Mouse (Mus musculus) hindbrain, postnatal 0 days (tissue): ENCODE measurements around the gene Sec23ip. TPM values are rescaled to one million over a fixed set of nuclear protein-coding genes. Genes with fewer than 3 reads are reported as not detected.
A peak's percentile ranks its signal among the peaks of the same experiment; 100 is the strongest.

ENCODE experiments used
- ATAC-seq: fragments of 200-750 bp; cut with Nextera tagmentation; 2 replicates; pipeline ENCODE4 v1.8.0; 2017; ENCODE audit warnings: mild to moderate bottlenecking, moderate TSS enrichment, moderate library complexity
- DNase-seq: peaks from one replicate; pipeline ENCODE4 v3.0.0-alpha.2; 2015; ENCODE audit warnings: low spot score
- H3K27ac ChIP-seq: fragments of 300-500 bp; sonication (generic); 2 replicates; pipeline ENCODE4 v1.5.1; 2014; ENCODE audit warnings: mild to moderate bottlenecking
- H3K27me3 ChIP-seq: fragments of 300-500 bp; sonication (generic); 2 replicates; pipeline ENCODE4 v1.6.1; 2014; ENCODE audit warnings: low read length, mixed read lengths; ENCODE audit not compliant: insufficient read depth
- H3K36me3 ChIP-seq: fragments of 300-500 bp; sonication (generic); 2 replicates; pipeline ENCODE4 v1.6.1; 2014; ENCODE audit warnings: low read length, mixed read lengths; ENCODE audit not compliant: insufficient read depth
- H3K4me1 ChIP-seq: fragments of 300-500 bp; sonication (generic); 2 replicates; pipeline ENCODE4 v1.6.1; 2014; ENCODE audit warnings: antibody characterized with exemption, low read length, mixed read lengths; ENCODE audit not compliant: insufficient read depth
- H3K4me2 ChIP-seq: fragments of 300-500 bp; sonication (generic); 2 replicates; pipeline ENCODE4 v1.6.1; 2014; ENCODE audit warnings: low read depth, mild to moderate bottlenecking, low read length, moderate library complexity, mixed read lengths
- H3K4me3 ChIP-seq: fragments of 300-500 bp; sonication (generic); 2 replicates; pipeline ENCODE4 v1.5.1; 2014; ENCODE audit warnings: low read length
- H3K9ac ChIP-seq: fragments of 300-500 bp; sonication (generic); replicated peaks from 2 replicates; pipeline ENCODE4 v1.6.1; 2014; ENCODE audit warnings: mild to moderate bottlenecking, low read length, moderate library complexity, mixed read lengths
- H3K9me3 ChIP-seq: fragments of 300-500 bp; sonication (generic); 2 replicates; pipeline ENCODE4 v1.6.1; 2016; ENCODE audit warnings: low read length, mixed read lengths
- CTCF ChIP-seq: IDR thresholded peaks from 2 replicates; pipeline ENCODE4 v1.5.1; 2016; ENCODE audit warnings: antibody characterized with exemption, control low read depth, low read depth
- WGBS: fragments of 180-500 bp; shearing (Covaris S2); extraction: QIAGEN DNeasy Blood & Tissue Kit; methylation state at CpG from one replicate; pipeline ENCODE4 v1.1.7; 2014; 5-methylcytosine and 5-hydroxymethylcytosine counted together
- microRNA-seq, 2 experiments: library from miRNA; unstranded; fragments of <30 nt; microRNA quantifications; one replicate each; pipeline ENCODE4; 2016
- polyA plus RNA-seq: library from polyadenylated mRNA; unstranded; fragments of >200 nt; fragmentation: Nextera tagmentation; extraction: Ambion mirVana; gene quantifications from 2 replicates; pipeline ENCODE4 v1.2.1, GENCODE M21; 2015
- total RNA-seq: library from RNA; depleted of rRNA; stranded (reverse); fragments of >200 nt; gene quantifications from 2 replicates; pipeline ENCODE4 v1.2.3, GENCODE M21; 2014; rRNA removed

Gene Sec23ip
- total and polyA plus RNA-seq, 2 experiments from 2014 or later, result 18.7 to 24.6 TPM

DNA sequence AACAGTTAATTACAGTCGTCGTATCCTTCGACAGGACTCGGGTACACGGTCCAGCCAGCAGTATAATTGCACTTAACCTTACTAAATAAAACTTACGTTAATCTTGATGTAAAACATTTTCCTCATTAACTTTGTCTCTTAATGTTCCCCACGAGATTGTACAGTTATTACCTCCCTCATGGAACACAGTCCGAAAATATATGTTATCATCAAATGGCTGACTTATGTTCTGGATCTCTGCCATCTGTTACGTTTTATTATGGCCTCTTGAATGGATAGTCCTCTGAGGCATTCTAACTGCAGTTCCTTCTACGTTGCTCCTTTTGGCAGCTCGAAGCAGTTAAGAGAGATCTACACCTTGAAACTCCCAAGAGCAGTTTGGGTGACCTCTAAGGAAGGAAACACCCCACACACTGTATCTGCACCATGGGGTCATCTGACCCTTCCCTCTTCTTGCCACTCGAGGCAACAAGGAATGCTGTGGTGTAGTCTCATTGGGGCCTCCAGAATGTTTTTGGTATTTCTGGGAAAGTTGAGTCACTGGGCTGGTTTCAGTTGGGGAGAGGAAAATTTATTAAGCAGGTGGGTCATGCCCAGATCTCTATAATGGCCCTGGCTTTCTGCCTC, 87.8 kb downstream of the Sec23ip start:
- Histone ChIP-seq H3K27me3 (no peaks in the 10 kb centered on the region), H3K9me3 (no peaks in the 10 kb centered on the region), H3K4me3 (no peak overlapping the region), H3K36me3 (no peaks in the 10 kb centered on the region), H3K9ac (no peak overlapping the region), H3K4me1 (no peaks in the 10 kb centered on the region), H3K27ac (no peak overlapping the region), H3K4me2 (no peak overlapping the region)
- 63% methylated on average over 12 of the region's 12 CpGs for WGBS
- no peak for DNase-seq
- TF ChIP-seq CTCF, result no peak
- ATAC-seq, result no peak

DNA sequence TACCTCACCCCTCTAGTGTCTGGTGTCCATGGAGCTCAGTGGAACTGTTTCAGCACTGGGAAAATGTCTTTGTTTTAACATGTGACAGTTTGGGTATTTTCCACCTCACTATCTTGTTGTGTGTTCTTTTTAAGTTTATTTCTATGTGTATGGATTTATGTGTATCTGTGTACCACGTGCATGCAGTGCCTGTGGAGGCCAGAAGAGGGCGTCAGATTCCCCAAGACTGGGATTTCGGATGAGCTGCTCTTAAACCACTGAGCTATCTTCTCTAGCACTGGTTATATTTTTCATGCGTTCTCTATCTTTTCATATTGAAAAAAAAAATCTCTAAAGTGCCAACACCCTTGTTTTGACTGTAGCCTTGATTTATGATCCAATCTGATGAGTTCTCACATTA, 88.5 kb downstream of the Sec23ip start:
- 87% methylated on average over 4 of the region's 4 CpGs for WGBS
- Histone ChIP-seq H3K9me3 (no peaks in the 10 kb centered on the region), H3K4me2 (no peak overlapping the region), H3K4me1 (no peaks in the 10 kb centered on the region), H3K4me3 (no peak overlapping the region), H3K9ac (no peak overlapping the region), H3K27ac (no peak overlapping the region), H3K36me3 (no peaks in the 10 kb centered on the region), H3K27me3 (no peaks in the 10 kb centered on the region)
- DNase-seq, result no peak
- ATAC-seq, result no peak
- peak; percentile 38 for TF ChIP-seq CTCF

Small RNA genes lying within 50 kb of the gene (microRNA-seq; reads per million reads assigned to microRNA genes)
- gene Gm25778, result 0 reads per million in 2 experiments

Other genes starting within 250 kb of the Sec23ip start
- gene Bag3, start 221.3 kb upstream of the Sec23ip start, total RNA-seq, result 4.5 and 6.7 TPM in 2 replicates
- gene Bag3, start 221.3 kb upstream of the Sec23ip start, polyA plus RNA-seq, result 4.7 and 5.2 TPM in 2 replicates
- gene Inpp5f, start 133.6 kb upstream of the Sec23ip start, total RNA-seq, result 288 and 298 TPM in 2 replicates
- 385 and 417 TPM in 2 replicates for gene Inpp5f, start 133.6 kb upstream of the Sec23ip start, polyA plus RNA-seq
- 28.7 and 39.4 TPM in 2 replicates for gene Mcmbp, start 4.4 kb upstream of the Sec23ip start, total RNA-seq
- 38.5 and 41.2 TPM in 2 replicates for gene Mcmbp, start 4.4 kb upstream of the Sec23ip start, polyA plus RNA-seq